Mouse (Mus musculus) right cerebral cortex, adult 18-20 months (tissue): ENCODE data around the gene Ppat.
A peak's percentile ranks its signal among the peaks of the same experiment; 100 is the strongest.
"Not testable (repeated sequence)": the region's sequence is repeated elsewhere in the genome, so short reads cannot be mapped to it uniquely, and the experiment has no call there.

Experiments used
- DNase-seq: peaks from one replicate; pipeline ENCODE4 v3.0.0; 2022; ENCODE audit warnings: mixed read lengths

Gene Ppat

DNA sequence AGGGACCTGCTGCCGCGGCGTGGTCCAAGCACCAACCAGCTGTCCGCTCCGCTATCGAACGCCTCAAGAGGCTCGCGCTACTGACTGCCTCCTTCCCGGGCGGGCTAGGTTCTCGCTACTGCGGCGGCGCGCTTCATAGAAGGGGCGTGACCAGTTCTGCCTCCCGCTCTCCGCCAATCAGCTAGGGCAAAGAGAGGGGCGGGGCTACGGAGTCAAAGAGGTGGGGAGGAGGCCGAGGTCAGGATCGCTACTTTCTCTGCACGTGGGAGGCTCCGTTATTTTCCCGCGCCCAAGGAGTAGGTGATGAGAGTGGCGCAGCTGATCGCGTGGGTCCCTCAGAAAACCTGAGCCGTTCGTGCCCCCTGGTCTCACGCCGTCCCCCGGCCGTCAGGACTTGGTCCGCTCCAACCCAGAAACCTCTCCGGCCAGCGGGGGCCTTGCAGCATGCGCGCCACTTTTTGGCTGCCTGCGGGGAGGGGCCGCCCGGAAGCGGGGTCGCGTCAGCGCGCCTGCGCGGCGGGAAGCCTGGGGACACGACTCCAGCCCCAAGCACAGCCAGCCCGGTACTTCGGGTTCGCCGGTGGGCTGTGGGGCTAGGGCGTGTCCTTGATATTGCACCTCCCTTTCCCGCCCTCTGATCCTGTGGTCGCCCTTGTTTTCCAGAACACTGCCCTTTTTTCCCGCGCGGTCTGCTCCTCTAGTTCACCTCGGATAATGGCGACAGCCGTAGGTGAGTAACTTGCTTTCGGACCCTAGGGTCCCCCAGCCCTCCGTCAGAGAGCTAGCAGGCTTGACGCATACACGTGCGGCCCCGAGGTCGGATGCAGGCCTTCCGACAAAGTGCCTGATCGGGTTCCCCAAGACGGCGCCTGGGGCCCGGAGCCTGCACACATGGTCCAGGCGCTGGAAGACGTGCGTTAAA, at the start of gene Ppat, which contains the start of gene Paics:
Gene Ppat, minus strand, starts transcription at position 473 of the 922 bp plus-strand sequence.
Gene Paics, plus strand, starts transcription at position 202 of the 922 bp plus-strand sequence.
- DNase-seq = peak; percentile 98

DNA sequence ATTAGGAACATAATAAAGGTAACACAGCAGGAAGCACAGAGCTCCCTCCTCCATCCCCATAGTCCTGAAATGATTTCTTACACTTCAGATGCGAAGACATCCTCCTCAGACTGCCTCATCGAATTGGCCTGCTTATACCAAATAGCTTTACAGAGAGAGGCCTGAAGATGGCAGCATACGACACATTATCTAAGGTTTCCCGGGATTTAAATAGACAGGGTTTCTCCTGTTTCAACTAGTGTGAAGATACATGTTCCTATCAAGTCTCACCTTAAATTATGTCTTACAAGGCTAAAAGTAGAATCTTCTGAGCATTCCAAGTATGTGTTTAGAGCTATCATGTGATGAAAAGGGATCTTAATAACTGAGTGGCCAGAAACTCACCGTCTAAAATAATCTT, 47.0 kb upstream of the Ppat start:
- DNase-seq = peak; percentile 30

DNA sequence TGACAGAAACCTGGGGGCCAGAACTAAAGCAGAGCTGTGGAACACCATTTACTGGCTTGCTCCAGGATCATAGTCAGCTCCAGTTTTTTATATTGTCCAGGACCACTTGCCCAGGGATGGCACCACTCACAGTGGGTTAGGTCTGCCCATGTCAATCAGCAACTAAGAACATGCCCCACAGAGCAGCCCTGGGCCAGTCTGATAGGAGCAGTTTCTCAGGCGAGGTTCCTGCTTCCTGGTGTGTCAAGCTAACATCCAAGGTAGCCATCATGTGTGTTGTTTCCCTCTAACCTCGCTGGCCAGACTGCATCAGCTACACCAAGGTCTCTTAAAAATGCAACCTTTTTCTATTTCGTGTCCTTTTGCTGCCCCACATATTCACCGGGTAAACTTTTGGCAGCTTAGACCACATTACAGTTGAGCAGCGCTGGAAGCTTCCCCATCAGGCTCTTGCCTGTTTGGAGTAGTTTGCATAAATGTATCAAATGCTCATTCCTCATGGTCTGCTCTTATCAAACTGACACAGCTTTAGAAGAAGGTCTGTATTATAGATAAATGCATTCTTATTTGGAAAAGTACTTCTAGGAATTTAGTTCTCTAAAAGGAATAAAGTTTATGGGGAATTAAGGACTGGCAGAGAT, 41.9 kb upstream of the Ppat start:
- no peak for DNase-seq

DNA sequence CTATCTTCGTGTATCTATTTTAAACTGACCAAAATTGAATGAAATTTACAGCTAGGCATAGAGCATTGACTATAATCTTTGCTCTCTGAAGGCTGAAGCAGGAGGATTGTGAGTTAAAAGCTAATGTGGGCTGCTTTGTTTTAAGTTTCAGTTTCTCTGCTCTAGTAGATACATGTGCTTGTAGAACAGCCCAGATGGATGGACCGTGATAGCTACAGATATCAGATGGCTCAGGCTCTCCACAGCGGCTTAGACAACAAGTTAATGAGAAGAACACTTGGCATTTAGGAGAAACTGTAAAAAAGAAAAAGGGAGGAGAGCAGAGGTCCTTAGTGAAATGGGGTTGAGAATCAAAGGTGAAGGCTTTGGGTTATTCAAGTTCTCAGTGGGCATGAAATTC, 39.4 kb upstream of the Ppat start:
- DNase-seq = no peak

DNA sequence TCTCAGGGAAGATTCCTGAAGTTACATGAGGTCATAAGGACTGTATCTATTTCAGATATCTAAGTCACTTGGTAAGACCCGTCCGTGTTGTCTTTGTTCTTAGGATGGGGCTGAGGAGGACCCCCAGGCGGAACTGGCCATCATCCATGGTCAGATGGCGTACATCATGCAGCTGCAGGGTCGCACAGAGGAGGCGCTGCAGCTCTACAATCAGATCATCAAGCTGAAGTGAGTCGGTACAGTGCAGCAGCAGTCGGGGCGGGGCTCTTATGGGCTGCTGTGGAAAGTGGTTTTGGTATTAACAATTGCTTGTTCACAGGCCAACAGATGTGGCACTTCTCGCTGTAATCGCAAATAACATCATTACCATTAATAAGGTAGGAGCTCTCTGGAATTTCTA, 32.6 kb upstream of the Ppat start:
- DNase-seq = no peak

DNA sequence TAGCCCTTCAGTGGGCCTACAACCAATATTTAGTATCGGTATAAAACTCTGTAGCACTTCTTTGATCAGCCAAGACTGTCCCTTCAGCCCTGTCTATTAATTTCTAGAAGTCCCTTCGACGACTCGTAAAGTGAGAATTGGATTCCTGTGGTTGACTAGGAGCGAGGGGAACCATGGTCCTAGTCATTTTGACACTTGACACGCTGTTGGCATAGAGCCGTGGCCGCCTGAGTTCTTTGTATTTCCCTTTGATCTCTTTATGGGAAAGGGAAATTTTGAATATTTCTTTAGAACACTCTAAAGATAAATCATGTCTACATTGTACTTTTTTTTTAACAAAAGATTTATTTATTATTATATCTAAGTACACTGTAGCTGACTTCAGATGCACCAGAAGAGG, 24.4 kb upstream of the Ppat start:
- no peak for DNase-seq

DNA sequence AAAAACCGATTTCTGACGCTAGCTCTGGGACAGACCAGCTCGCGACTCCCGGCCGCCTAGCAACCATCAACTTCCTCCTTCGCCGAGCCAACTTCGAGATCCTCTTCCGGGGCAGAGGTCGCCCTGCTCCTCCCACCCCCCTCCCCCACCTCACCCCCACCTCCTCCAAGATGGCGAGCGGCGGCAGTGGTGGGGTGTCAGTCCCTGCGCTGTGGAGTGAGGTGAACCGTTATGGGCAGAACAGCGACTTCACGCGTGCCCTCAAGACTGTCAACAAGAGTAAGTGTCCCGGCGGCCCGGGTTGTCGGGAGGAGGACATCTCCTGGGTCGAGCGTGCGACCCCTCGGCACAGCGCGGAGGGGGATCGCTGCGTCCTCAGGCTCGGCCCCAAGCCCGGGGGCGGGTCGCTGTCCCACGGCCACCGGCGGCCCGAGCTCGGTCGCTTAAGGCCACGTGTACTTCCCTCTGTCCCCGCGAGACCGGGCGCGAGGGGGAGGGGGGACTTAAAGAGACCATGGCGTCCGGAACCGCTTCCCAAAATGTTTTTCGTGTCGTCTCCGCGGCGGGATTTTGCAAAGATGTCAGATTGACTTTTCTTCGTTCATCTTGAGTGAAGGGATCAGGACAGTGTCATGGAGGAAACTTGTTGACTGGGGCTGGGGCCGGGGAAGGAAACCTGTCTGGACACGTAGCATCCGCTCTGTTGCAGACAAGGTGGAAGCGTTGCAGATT, 23.3 kb upstream of the Ppat start, which contains the start of gene Srp72:
Gene Srp72, plus strand, starts transcription at position 130 of the 732 bp plus-strand sequence.
- peak; percentile 81 for DNase-seq

DNA sequence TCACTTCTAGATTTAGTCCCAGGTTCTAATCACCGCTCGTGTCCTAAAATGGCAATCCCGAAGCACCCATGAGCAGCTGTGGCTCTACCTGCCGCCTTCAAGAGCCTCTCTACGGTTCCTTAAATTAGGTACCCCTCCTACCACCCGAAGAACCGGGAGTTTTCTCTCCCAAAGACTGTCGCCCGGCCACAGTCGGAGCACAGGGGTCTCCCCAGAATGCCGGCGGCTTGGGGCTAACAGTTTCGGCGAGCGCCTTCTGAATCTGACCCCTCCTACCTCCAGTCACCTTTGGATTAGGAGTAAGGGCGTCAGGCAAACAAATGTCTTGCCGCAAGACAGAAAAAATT, 22.8 kb upstream of the Ppat start:
- peak; percentile 10 for DNase-seq

DNA sequence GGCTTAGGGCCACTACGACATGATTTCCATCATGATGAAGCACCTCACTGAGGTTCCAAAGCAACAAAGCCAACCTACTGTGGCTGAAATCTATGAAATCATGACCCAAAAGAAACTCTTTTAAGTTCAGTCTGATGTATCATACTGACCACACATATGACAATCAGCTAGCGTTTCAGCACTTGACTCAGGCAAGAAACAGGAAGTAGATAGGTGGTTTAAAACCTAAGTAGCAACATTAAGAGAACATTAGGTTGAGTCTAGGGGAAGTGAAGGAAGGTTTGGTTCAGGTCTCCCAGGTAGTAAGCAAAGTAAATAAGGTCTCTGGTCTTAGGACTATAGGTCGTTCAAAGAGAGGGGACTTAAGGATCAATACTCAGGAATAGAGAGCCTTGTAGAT, 22.1 kb upstream of the Ppat start:
- DNase-seq = no peak

DNA sequence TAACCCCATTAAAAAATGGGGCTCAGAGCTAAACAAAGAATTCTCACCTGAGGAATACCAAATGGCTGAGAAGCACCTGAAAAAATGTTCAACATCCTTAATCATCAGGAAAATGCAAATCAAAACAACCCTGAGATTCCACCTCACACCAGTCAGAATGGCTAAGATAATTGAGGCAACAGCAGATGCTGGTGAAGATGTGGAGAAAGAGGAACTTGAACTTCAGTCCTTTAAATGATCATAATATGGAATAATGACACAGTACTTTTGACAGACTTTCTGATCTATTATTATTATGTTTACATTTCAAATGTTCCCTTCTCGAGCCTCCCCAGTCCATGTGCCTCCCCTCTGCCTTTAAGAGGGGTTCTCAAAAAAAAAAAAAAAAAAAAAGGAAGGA, 19.7 kb upstream of the Ppat start:
- not testable (repeated sequence) for DNase-seq

DNA sequence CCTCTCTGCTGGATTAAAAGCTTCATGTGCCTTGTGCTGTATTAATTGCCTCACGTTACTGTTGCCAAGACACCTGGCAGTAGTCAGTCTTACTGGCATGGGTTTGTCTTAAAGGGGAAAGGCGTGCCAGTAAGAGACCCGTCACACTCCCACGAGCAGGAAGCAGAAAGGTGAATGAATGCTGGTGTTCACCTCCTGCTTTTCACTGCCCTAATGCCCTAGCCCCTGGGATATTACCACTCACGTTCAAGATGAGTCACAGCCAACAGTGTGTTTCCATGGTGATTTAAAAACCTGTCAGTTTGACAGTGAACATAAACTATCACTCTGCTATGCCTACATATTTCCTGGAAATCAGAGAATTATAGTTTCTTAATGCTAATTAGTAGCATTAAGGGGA, 17.9 kb upstream of the Ppat start:
- no peak for DNase-seq

DNA sequence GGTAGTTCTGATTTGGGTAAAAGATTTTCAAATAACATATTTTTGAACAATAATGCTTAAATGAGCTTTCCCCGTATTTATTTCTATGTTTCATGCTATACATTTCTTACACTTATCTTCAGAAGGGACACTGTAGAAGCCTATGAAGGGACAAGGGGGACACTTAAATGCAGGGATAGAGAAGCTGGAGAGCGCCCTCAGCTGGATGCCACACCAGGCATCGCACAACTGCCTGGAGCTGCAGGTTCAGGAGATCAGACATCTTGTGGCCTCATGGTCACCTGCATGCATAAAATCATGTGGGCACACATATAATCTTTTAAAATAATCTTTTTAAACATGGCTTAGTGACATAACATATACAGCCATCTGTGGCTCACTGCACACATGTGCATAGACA, 13.3 kb upstream of the Ppat start:
- no peak for DNase-seq

DNA sequence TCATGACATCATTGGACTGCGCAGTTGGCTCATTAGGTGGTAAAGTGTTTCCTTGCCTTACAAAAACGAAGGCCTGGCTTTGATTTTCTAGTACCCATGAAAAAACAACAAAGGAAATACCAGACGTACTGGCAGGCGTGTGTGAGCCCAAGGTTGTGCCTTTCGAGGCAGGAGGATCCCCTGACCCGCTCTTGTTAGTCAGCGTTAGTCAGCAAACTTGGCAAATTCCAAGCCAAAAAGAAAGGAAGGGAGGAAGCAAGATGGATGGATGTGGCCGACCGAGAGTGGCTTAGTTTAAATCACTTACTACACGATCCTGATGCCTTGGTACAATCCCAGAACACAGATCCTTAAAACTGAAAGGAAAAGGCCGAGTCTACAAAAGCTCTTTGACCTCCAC, 11.2 kb upstream of the Ppat start:
- no peak for DNase-seq

DNA sequence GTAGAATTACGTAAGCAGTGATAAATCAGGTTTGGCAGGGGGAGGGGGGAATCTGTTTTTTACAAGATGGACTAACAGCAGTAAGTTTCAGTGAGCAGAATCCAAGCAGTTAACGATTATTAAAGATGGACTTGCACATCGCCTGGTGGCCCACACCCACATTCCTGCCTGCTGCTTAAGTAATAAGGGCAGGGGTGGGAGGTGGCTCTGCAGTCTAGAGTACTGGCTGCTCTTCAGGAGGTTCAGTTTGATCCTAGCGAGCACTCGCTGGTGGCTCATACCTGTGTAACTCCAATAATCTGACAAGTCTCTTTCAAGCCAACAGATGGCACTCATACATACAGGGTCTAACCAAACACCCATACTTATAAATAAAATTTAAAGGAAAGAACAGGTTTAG, 8.2 kb upstream of the Ppat start:
- DNase-seq = no peak

DNA sequence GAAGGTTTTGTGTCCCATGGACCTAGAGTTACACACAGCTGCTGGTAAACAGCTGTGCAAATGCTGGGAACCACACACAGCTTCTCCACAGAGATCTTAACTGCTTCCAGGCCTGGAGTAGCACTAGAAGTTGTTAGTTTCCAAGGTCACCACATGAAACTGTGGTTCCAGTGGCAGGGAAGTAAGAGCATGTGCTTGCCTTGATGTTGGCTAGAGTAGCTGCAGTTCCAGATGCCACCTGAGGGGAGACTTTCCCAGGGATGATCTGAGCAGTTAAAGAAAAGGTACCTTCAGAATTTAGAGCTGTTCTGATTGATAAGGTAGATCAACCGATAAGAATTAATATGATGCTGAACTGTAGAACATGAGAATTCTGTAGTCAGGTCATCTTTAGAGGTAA, 6.6 kb upstream of the Ppat start:
- no peak for DNase-seq

DNA sequence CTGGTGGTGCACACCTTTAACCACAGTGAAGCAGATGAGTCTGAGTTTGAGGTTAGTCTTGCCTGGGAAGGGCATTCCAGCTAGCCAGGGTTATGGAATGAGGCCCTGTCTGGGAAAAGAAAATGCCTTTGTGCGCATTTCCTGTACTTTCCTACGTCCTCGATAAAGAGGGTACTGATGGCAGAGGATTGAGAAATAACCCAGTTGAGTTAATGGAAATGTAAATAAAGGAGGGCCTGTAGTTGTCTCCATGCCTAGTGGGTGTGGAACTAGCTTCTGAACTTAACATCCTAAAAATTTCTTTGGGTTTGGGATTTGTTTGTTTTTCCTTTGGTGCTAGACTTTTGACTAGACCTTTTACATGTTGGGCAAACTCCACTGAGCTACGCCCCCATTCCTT, 4.1 kb upstream of the Ppat start:
- DNase-seq = no peak

DNA sequence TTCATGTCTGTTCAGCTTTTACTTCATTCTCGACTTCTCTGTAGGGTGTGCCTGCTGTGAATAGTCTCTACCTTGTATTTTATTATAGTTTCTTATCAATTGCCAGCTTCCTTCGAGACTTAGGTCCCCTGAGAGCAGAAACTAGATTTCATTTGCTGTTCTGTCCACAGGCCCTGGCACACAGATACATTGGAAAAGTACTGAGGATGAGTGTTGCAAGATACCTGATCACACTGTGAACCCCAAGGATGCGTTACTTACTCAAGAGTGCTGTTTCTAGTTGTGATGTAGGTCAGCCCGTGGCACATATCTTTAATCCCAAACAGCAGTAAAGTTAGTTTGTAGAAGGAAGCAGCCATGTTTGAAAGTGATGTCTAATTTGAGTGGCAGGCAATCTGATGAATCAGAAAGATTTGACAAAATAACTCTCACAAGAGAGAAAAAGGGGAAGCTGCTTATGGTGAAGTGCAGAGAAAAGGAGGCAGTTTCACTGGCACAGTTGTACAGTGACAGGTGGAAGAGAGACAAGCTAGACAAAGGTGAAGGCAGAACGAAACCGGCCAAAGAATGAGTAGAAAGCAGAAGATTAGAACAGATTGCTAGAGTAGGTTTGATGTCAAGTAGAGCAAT, 3.0 kb upstream of the Ppat start:
- DNase-seq = no peak

DNA sequence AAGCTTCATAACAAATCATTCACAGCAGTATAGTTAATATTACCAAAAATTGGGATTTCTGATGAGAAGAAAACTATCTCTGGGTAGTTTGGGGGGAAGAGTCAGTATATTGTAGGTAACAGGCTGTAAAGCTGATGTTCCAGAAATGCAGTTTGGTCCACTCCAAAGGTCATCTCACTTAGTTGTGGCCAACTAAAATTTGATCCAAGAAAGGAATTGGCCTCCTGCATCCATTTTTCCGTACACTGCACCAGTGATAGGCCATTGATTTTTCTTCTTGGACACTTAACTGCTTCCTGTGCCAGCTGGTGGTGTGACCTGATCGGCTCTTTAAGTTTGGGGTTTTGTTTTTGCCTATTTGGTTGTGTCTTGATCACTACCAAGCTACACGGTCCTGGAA, 2.4 kb upstream of the Ppat start:
- no peak for DNase-seq

DNA sequence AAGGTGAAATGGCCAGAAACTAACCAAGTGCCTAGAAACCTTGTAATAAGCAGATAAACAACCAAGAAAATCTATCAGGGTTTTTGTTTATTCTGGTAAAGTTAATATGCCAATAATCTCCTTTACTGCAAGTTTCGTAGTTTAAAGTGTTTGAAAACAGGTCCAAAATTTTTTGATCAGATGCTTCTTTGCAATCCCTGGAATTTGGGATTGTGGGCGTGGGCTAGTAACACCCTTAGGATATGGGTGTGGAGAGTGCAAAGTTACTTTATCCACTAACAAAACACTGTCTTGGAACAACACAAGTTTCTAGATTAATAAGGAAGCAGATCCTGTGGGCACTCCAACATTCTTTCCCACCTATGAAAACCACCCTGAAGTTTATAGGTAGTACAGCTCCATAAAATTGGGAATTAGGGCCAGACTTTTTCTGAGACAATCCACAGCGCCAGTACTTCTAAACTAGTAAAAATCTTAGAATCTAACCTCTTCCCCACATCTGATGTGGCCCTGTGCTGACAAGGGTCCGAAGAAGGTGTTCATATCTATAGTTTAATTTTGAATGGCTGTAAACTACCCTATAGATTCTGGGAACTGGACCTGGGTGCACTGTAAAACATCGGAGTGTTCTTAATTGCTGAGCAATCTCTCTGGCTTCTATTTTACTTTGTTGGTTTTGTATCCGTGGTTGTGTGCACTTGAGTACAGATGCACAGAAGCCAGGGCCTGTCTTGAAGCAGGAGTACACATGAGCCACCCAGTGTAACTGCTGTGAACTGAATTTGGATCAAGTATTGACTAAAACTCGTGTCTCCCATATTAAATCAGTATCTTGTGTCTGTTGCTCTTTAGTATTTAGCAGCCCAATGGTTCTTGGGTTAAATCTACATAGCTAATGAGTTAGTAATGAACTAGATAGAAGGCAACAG, 998 bp upstream of the Ppat start:
- no peak for DNase-seq

DNA sequence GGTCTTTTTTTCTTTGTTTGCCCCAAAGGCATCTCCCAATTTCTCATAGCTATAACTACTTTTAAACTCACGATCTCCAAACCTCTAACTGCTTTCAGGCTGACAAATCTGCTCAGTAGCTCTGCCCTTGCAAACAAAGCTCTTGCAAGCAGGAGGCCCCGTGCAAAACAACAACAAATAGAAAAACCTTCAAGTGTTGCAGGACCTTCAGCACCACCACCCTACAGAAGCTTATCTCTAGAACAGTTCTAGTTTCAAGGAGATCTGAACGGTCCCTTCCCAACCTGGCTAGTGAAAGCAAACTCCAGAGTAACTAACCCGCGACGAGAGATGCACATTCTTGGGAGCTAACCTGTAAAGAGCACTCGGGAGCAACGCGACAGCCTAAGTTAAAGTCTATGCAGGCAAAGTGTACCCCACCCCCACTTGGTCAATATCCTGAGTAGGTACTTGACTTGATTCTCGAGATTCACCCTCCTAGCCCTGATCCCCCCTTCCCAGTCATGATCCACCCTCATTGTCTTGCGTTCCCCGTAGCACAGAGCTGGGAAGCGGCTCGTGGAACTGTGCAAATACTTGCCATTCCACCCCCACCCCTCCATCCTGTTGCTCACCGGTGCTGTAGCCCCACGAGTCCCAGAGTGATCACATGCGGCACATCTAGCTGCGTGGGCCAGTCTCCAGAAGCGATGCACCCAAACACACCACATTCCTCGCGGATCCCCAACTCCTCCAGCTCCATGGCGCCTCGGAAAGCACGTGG, 854 bp downstream of the Ppat start:
- no peak for DNase-seq

DNA sequence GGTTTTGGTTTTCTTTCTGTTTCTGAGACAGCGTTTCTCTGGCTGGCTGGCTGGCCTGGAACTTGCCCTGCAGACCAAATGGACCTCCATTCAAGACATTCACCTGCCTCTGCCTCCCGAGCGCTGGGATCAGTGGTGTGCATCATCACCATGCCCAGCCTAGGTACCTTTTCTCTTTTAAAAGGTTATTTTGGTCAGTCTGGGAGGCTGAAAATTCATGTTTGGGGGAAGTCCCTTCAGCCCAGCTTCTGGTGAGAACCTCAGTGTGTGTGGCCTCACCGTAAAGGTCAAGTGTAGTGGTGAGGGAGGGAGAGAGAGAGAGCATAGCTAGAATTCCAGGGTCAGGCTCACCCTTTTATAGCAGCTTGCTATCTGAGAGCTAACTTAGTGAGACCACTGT, 3.6 kb downstream of the Ppat start:
- no peak for DNase-seq
